Mouse (Mus musculus): ENCODE measurements around the gene Rhbdd1. TPM values are rescaled to one million over a fixed set of nuclear protein-coding genes. Genes with fewer than 3 reads are reported as not detected.

Rhbdd1 gene
- total RNA-seq, 2 experiments from 2014 or later: 8.2 to 8.3 TPM

GRCm38 (mm10) chr1:82476746-82477145 is 160.5 kb downstream of the Rhbdd1 start:
- no peak for DNase-seq (ENCODE audit: low spot score in 2 of 2)

- DNase-seq (ENCODE audit: low spot score in 2 of 2): no peak
Observed at GRCm38 (mm10) chr1:82479696-82480487, 163.6 kb downstream of the Rhbdd1 start.

- no peak for DNase-seq (ENCODE audit: low spot score in 2 of 2)
Observed at GRCm38 (mm10) chr1:82482371-82482770, 166.1 kb downstream of the Rhbdd1 start.

GRCm38 (mm10) chr1:82486371-82486770 is 170.1 kb downstream of the Rhbdd1 start:
- DNase-seq (ENCODE audit: low spot score in 2 of 2): no peak

- no peak for DNase-seq (ENCODE audit: low spot score in 2 of 2)
Observed at GRCm38 (mm10) chr1:82491954-82492353, 175.7 kb downstream of the Rhbdd1 start.

Small RNA genes lying within 50 kb of the gene (microRNA-seq; reads per million reads assigned to microRNA genes)
- gene Gm22112: 0 reads per million in 2 experiments

Other genes with a start within 250 kb of the Rhbdd1 start
- not detected for gene Gm9747, start 83.3 kb upstream of the Rhbdd1 start, total RNA-seq (2021)
- gene Irs1, start 25.0 kb upstream of the Rhbdd1 start, total RNA-seq (2021): 10 to 100 TPM; 17.5 to 17.9 TPM

Data from layer of hippocampus, adult 18-20 months (tissue).